Mouse (Mus musculus) mouse embryonic stem cell (cell line): ENCODE data around the gene Enkd1.

Source experiments
- in situ Hi-C, 2 experiments: fragments of 300-500 bp; cut with MboI; formaldehyde crosslinking; loops; 1 replicate in 1 of 2; 3 replicates in 1 of 2; pipeline ENCODE4 v1.14.3; 2019 to 2020; ENCODE audit warnings: low sequenced_read_pairs in 2 of 2, low pct_unique_long_range_greater_than_20kb in 1 of 2, mixed read lengths in 1 of 2; ENCODE audit not compliant: unreplicated experiment in 1 of 2

Enkd1 gene

DNA sequence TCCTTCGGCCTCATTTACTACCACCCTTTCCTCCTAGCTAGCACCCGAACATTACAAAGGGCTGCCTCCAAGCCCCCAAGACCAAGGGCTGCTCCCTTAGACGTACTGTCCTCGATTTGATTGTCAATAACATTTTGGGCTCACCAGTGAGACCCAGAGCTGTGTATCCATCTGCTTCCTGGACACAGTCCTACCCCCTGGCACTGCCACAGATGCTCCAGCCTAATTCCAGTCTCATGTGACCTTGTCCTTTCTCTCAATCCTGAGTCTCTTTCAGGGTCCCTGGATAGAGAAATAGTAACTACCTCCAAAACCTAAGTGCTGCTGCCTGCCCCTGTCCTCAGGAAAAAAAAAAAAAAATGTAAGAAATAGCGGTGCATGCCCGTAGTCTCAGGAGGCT lies 3.1 kb downstream of the Enkd1 start:
- in situ Hi-C loops: no loop called here

DNA sequence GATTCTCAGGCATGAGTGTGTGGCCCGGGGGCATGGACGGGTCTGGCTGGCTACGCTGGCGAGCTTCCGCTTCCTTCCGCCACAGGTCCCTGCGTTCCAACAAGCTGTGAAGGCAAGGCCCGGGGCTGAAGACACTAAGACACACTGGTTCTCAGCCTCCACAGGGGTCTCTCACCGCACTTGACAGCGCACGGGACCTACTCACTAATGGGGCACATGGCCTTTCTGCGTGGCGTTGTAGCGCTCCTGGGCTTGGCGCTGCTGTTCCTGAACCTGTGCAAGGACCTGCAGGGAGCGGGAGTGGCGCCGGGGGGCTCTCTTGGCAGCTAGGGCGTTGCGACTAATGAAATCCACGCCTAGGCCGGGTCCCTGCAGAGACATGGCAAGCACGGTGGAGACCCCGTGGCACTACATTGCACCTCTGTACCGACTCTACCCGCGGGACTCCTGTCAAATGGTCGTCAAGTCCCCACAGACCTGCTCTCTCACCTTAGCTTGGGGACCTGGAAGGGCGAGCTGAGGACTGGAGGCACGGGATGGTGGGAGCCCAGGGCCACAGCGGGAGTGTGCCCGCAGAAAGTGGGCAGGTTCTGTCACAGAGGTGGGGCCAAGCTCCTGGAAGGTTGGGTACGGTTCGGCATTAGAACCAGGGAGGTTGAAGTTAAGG lies 3.7 kb downstream of the Enkd1 start:
- in situ Hi-C loops: no loop called here

DNA sequence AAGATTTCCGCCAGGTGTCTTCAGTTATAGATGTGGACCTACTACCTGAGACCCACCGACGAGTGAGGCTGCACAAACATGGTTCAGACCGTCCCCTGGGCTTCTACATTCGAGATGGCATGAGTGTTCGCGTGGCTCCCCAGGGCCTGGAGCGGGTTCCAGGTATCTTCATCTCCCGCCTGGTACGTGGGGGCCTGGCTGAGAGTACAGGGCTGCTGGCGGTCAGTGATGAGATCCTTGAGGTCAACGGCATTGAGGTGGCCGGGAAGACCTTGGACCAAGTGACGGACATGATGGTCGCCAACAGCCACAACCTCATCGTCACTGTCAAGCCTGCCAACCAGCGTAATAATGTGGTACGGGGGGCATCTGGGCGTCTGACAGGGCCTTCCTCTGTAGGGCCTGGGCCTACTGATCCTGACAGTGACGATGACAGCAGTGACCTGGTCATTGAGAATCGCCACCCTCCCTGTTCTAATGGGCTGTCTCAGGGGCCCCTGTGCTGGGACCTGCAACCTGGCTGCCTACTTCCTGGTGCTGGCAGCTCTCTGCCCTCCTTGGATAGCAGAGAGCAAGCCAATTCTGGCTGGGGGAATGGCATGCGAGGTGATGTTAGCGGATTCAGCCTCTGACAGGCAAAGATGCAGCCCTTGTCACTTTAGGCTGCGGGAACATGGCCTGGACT lies 5.1 kb downstream of the Enkd1 start:
- in situ Hi-C loops: no loop called here

DNA sequence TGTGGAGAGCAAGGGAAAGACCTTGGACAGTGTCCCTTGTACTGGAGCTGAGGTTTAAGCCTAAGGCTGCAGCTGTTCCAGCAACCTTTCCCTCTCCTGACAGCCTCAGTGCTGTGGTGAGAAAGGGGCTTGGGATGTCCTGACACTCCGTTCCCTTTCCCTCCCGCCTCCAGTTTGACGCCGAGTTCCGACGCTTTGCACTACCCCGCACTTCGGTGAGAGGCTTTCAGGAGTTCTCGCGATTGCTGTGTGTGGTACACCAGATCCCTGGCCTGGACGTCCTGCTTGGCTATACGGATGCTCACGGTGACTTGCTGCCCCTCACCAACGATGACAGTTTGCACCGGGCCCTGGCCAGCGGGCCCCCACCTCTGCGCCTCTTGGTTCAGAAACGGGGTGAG lies 6.0 kb downstream of the Enkd1 start:
- in situ Hi-C loops: no loop called here

DNA sequence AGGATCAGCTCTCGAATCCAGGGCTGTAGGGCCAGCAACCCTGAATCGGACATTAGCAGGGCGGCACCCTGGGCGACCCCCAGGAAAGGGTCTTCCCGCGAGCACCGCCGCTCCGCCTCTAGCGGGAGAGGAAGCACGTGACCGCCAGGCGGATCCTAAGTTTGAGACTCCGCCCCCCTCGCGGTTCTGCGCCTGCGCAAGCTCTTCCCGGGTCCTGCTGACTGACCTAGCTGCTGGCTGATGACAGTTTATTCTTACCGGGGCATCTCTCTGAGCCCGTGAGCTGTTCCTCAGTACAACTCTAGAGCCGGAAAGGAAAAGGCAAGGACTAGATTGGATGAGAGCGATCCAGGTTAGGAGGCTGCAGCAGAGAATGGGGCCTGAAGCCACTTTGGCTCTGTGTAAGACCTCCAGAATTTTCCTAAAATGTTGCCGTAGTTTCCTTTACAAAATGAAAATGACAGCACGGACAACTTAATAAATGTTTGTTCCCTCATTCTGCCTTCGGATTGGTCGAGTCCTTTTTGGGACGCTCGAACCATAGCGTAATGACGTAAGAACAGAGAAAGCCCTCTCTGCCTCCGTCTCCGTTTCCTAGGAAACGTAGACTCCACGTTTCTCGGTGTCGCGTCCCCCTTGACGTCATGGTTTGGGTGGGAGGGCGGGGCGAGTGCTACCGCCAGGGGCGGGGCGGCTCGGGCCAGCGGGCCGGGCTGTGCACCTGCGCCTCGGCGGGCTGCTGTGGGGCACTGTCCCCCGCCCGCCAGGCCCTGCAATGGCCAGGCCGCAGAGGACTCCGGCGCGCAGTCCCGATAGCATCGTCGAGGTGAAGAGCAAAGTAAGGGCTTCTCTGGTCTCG lies 6.8 kb downstream of the Enkd1 start, which contains the start of the genes Acd and Pard6a:
Gene Acd (minus strand): TSS at position 137 of the 859 bp plus-strand sequence.
Gene Pard6a (plus strand): TSS at position 183 of the 859 bp plus-strand sequence.
- in situ Hi-C loops: no loop called here

DNA sequence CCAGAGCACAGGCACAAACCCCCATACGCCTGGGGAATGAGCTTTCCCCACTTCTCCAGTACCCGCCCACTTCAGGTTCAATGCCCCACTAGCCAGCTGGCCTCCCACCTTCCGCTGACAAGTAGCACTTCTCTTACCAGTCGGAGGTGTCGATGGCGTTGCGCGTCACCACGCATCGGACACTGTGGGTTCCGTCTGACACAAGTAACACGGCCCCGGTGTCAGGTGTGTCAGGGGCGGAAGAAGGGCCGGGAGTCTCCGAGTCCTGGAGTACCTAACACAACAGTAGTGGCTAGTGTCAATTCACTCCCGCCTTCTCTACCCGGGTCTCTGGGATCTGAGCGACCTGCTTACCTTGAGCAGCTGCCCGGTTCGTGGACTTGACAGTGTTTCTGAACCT lies 7.4 kb downstream of the Enkd1 start:
- in situ Hi-C loops: no loop called here

DNA sequence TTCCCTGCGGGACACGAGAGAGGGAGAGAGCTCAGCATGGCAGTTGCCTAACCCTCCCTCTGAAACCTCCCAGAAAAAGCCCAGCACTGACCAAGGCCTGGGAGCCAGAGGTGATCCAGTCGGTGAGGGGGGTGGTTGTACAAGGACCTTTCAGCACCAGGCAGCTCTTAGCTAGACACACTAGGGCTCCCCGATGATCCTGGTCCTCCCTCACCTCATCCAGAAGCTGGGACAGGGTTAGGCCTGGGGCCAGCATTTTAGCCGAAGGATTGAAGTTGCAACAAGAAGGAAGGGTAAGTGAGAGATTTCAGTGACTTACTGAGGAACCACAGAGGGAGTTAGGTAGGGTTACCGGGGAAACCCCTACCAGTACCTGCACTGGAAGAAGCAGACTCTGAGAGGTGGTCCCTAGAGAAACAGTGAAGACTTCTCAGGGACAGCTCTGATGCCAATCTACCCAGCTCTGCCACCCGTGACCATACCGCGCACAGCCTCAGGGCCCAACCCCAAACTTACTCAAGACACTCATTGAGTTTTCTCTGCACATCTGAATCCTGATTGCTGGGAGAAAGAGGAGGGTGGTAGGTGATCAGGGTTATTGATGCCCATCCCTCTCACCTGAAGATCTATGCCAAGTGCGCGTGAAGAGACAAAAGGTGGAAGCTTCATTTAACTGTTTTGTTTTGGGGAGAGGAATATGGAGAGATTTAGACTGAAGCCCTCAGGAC lies 8.4 kb downstream of the Enkd1 start:
- in situ Hi-C loops: no loop called here

DNA sequence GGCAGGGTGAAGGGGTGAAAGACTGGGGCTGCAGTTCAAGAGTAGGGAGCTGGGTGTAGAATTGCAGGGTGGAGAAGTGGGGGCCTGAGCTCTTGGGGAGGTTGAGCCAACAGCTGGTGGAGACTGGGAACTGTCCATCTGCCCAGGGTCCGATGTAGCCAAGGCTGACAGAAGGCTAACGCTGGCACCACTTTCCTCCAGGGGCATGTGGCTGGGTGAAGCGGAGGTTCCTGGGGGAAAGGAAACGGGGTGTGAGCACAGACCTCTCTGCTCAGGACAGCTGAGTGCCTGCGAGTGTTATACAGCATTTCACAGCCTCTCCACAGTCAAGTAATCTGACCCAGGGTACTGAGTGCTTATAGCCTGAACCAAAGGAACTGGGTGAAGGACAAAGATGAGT lies 9.3 kb downstream of the Enkd1 start:
- in situ Hi-C loops: no loop called here

DNA sequence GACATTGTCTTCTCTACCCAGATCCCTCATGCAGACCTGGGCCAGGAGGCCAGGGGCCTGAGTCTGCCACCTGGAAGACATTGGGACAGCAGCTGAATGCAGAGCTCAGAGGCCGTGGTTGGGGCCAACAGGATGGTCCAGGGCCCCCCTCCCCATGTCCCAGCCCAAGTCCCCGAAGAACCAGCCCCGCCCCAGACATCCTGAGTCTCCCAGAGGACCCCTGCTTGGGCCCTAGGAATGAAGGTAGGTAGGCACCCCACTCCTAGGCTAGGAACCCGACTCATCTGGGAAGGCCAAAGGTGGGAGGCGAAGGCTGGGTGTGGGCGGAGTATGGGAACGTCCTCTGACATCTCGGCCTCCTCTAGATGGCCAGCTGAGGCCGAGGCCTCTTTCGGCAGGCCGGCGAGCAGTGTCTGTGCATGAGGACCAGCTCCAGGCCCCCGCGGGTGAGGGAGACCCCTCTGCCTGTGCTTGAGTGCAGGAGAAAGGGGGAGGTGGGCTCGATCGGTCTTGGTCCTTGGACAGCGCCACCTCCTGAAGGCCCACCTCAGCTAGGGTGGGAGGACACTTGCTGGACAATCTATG lies 10.7 kb downstream of the Enkd1 start:
- in situ Hi-C loops: no loop called here

DNA sequence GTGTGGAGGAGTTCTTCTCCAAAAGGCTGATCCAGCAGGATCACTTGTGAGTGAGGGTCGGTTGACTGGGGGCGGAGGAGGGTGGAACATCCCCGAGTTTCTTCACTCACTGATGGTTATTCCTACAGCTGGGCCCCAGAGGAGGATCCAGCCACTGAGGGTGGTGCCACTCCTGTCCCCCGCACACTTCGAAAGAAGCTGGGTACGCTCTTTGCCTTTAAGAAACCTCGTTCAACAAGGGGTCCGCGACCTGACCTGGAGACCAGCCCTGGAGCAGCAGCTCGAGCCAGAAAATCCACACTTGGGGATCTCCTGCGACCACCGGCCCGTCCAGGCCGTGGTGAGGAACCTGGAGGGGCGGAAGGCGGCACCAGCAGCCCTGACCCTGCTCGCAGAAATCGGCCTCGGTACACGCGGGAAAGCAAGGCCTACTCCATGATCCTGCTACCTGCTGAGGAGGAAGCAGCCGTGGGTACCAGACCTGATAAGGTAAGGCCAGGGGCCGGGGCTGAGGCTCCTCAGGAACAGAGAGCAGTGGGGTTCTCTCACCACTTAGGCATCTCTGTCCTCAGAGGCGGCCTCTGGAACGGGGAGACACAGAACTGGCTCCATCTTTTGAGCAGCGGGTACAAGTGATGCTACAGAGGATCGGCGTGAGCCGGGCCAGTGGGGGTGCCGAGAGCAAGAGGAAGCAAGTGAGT lies 12.8 kb downstream of the Enkd1 start:
- in situ Hi-C loops: no loop called here

DNA sequence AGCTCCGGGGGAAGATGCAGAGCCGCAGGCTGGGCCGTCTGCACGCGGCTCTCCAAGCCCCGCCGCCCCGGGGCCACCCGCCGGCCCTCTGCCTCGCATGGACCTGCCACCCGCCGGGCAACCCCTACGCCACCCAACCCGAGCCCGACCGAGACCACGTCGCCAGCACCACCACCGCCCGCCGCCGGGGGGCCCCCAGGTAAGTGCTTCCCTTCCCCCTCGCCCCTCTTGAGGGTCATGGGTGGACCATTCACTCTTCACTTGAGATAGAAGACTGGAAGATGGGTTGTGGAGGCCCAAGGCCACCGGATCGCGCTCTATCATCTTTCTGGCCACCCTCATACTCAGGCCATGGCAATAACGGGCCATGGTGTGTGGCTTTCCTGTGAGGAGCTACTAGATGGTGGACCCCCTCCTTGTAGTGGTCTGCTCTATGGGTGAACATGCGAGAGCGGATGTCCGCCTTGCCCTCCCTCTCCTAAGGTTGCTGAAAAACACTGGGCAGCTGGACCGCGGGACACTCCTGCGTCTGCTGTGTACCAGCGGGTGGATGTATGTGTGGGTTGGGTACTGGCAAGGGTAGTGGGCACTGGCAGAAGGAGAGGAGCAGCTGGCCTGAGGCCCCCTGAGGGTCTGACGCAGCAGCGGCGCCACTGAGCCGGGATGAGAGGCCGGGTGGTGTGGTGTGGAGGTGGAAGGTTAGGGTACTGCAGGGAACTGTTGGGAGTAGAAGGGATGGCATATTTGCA lies 13.8 kb downstream of the Enkd1 start:
- in situ Hi-C loops: no loop called here

DNA sequence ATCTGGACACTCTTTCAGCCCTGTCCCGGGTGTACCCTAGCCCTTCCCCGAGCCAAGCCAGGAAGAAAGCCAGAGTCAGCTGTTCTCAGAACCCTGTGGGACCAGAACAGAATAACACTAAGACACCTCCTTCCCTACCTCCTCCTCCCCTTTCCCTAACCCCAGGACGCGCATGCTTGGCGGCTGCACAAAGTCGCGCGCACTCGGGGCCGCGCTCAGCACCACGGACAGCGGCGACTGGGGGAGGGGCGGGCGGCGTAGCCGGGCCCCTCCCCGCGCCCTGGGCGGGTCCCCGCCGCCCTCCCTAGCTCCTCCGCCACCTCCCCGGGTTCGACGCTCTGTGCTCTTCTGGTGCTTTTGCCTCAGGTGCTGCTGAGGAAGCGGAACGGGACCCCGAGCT lies 14.4 kb downstream of the Enkd1 start:
- in situ Hi-C loops: no loop called here

DNA sequence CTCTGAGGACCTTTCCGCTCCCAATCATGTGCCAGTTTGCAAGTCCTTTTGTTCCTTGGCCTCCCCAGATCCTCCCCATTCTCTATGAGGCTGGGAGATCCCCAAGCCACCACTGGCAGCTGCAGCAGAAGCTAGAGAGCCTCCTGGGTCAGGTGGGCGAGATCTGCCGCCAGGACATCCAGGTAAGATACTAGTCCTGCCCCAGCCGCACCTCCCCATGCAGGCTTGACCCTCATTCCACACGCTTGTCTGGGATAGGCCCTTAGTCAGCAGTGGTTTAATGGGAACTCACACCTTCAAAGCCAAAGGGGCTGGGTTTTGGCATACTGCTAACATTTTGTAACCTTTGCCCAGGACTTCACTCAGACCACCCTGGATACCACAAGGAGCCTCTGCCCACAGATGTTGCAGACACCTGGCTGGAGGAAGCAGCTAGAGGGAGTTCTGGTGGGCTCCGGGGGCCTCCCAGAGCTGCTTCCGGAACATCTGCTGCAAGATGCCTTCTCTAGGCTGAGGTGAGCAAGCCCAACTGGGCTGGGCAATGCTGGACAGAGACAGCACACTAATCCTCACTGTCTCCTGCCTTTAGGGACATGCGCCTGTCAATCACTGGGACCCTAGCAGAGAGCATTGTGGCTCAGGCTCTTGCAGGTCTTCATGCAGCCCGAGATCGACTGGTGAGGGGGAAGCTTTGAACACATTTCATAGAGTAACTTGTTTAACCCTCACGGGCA lies 15.4 kb downstream of the Enkd1 start:
- in situ Hi-C loops: no loop called here

DNA sequence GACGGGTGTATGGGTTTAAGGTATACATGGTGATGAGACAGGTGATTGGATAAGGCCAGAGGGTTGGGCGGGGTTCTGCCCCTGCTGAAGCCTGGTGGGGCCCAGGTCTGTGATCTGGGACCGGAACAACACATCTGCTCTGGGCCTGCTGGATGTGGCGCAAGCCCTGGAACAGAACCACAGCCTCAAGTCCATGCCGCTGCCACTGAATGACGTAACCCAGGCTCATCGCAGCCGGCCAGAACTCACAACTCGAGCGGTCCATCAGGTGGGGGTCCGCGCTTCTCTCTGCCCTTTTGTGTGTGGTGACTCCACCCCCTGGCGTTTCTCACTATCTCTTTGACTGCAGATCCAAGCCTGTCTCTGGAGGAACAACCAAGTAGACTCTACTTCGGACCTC lies 17.0 kb downstream of the Enkd1 start:
- in situ Hi-C loops: no loop called here

DNA sequence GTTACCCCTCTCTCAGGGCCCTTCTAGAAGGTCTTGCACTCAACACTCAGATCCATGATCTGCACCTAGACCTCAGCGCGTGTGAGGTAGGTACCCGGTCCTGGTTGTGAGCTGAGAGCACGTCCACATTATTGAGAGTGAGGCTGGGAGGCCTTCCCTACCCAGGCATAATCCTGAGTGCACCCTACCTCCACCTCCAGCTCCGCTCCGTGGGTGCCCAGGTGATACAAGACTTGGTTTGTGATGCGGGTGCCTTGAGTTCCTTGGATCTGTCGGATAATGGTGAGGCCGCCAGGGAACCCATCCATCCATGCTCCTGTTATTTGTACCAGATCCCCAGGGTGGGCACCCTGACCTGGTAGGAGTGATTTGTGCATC lies 18.0 kb downstream of the Enkd1 start:
- in situ Hi-C loops: no loop called here

DNA sequence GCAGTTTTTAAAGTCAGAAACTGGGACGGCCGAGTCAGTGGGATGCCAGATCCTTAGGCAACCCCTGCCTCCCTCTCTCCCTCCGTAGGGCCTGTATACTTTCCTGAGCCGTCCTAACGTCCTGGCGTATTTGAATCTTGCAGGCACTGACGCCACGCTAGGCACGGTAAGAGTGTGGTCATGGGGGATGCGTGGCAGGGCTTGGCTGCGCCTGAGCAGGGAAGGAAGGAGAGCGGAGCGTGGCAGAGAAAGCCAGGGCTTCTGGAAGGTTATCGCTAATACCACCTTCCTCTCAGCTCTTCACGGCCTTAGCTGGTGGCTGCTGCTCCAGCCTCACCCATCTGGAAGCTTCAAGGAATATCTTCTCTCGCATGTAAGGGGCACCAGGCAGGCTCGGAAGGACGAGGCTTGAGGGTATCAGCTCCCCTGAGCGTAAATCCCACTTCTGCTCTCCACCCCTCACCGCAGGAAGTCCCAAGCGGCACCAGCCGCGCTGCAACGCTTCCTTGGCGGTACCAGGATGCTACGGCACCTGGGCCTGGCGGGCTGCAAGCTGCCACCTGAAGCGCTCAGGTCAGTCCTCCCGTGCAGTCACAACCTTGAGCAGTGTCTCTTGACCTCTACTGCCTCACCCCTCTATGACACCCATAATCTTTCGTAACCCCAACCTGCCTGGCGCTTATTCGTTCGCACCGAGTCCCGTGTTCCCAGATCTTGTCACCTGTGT lies 18.6 kb downstream of the Enkd1 start:
- in situ Hi-C loops: no loop called here
